Mouse (Mus musculus) MEL (cell line): ENCODE data around the gene Pi4kb.
"Not testable (repeated sequence)": the region's sequence is repeated elsewhere in the genome, so short reads cannot be mapped to it uniquely, and the experiment has no call there.

Experiments used
- CTCF ChIP-seq, 3 experiments: IDR thresholded peaks in 2 of 3; conservative IDR thresholded peaks in 1 of 3; 2 replicates each; pipeline ENCODE4 v1.5.1; 2011 to 2012; ENCODE audit warnings: low read length in 3 of 3, low read depth in 2 of 3, mild to moderate bottlenecking in 2 of 3, improper control_type of control experiment in 1 of 3, inconsistent platforms in 1 of 3, mixed read lengths in 1 of 3, moderate library complexity in 1 of 3; ENCODE audit not compliant: control insufficient read depth in 1 of 3, insufficient read depth in 1 of 3, poor library complexity in 1 of 3, severe bottlenecking in 1 of 3
- POLR2AphosphoS5 ChIP-seq: IDR thresholded peaks from 2 replicates; pipeline ENCODE4 v1.6.1; 2012; ENCODE audit warnings: low read depth, borderline replicate concordance, mild to moderate bottlenecking, inconsistent platforms, low read length, moderate library complexity, mixed read lengths
- RCOR1 ChIP-seq: IDR thresholded peaks from 2 replicates; pipeline ENCODE4 v1.6.1; 2012; ENCODE audit warnings: low read depth, mild to moderate bottlenecking, inconsistent platforms, low read length, improper control_type of control experiment
- TAL1 ChIP-seq: IDR thresholded peaks from 2 replicates; pipeline ENCODE4 v1.6.1; 2012; ENCODE audit warnings: mild to moderate bottlenecking, inconsistent platforms, low read length, moderate library complexity, mixed read lengths

GRCm38 (mm10) chr3:94932279-94932678, 42.3 kb upstream of the Pi4kb start:
- TF ChIP-seq RCOR1; TAL1; POLR2AphosphoS5; CTCF (IDR thresholded peaks at IDR 0.05 in 2 of 3, conservative IDR thresholded peaks at IDR 0.05 in 1 of 3; ENCODE audit: control insufficient read depth in 1 of 3, insufficient read depth in 1 of 3, low read depth in 2 of 3, low read length in 3 of 3, poor library complexity in 1 of 3, severe bottlenecking in 1 of 3): not testable (repeated sequence)
